Mouse (Mus musculus) adipocyte (in vitro differentiated cells): Measurements from ENCODE around the gene Robo3.

Source experiments
- DNase-seq: peaks from one replicate; pipeline ENCODE4 v3.0.0-alpha.2; 2016; ENCODE audit warnings: low spot score

Gene Robo3

GRCm38 (mm10) chr9:37430582-37430981, 2.5 kb downstream of the Robo3 start:
- DNase-seq, result peak; percentile 88

GRCm38 (mm10) chr9:37429326-37429725, 3.7 kb downstream of the Robo3 start:
- DNase-seq, result no peak

- no peak for DNase-seq
These were observed 11.8 kb downstream of the Robo3 start for GRCm38 (mm10) chr9:37421239-37421638.

GRCm38 (mm10) chr9:37420676-37421075, 12.4 kb downstream of the Robo3 start:
- peak; percentile 39 for DNase-seq

GRCm38 (mm10) chr9:37418791-37419190, 14.3 kb downstream of the Robo3 start:
- DNase-seq, result no peak

- no peak for DNase-seq
These were observed 18.4 kb downstream of the Robo3 start for GRCm38 (mm10) chr9:37414666-37415065.

- no peak for DNase-seq
These were observed 20.1 kb downstream of the Robo3 start for GRCm38 (mm10) chr9:37412989-37413388.

GRCm38 (mm10) chr9:37409698-37410445, 23.2 kb downstream of the Robo3 start:
- no peak for DNase-seq

- DNase-seq, result no peak
These were observed 25.1 kb downstream of the Robo3 start for GRCm38 (mm10) chr9:37407850-37408502.

- DNase-seq, result peak; percentile 16
These were observed 26.7 kb downstream of the Robo3 start for GRCm38 (mm10) chr9:37406372-37406771.

GRCm38 (mm10) chr9:37403011-37403410, 30.0 kb downstream of the Robo3 start:
- DNase-seq, result no peak

GRCm38 (mm10) chr9:37402501-37402900, 30.5 kb downstream of the Robo3 start:
- no peak for DNase-seq

GRCm38 (mm10) chr9:37401802-37402201, 31.2 kb downstream of the Robo3 start, which contains the start of gene Robo4:
Gene Robo4 (plus strand): TSS chr9:37401897.
- DNase-seq, result no peak

- DNase-seq, result no peak
These were observed 32.5 kb downstream of the Robo3 start for GRCm38 (mm10) chr9:37400585-37400984.

- no peak for DNase-seq
These were observed 39.4 kb downstream of the Robo3 start for GRCm38 (mm10) chr9:37393482-37394131.

GRCm38 (mm10) chr9:37392071-37392470, 41.0 kb downstream of the Robo3 start:
- DNase-seq, result no peak

- no peak for DNase-seq
These were observed 42.2 kb downstream of the Robo3 start for GRCm38 (mm10) chr9:37390891-37391290.

- DNase-seq, result no peak
These were observed 48.5 kb downstream of the Robo3 start for GRCm38 (mm10) chr9:37384284-37385182.

- DNase-seq, result no peak
These were observed 49.9 kb downstream of the Robo3 start for GRCm38 (mm10) chr9:37383161-37383560.

GRCm38 (mm10) chr9:37375718-37376117, 57.3 kb downstream of the Robo3 start:
- DNase-seq, result peak; percentile 39

GRCm38 (mm10) chr9:37371232-37371801, 61.7 kb downstream of the Robo3 start:
- peak; percentile 20 for DNase-seq

- DNase-seq, result no peak
These were observed 64.2 kb downstream of the Robo3 start for GRCm38 (mm10) chr9:37368860-37369259.
